Mouse (Mus musculus): Measurements from ENCODE around the gene Ints1. TPM values are rescaled to one million over a fixed set of nuclear protein-coding genes. Genes with fewer than 3 reads are reported as not detected.

Gene Ints1
- polyA plus RNA-seq, 1 experiment from 2014 or later: 21.5 TPM

GRCm38 (mm10) chr5:139799041-139799440 is 23.6 kb upstream of the Ints1 start:
- Histone ChIP-seq H3K4me3 (no peak overlapping the region), H3K4me2 (no peak overlapping the region), H3K9ac (no peak overlapping the region), H3K36me3 (peaks cover 22% of the 10 kb centered on the region), H3K9me3 (no peaks in the 10 kb centered on the region), H3K27ac (no peak overlapping the region), H3K27me3 (no peaks in the 10 kb centered on the region), H3K4me1 (peaks cover 53% of the 10 kb centered on the region)
- no peak for ATAC-seq (ENCODE audit: insufficient number of reproducible peaks, low FRiP score, low TSS enrichment, low read depth)
- 84% methylated on average over 9 of the region's 9 CpGs for WGBS

GRCm38 (mm10) chr5:139798168-139798900 is 22.9 kb upstream of the Ints1 start:
- no peaks in the 10 kb centered on the region for H3K9me3 ChIP-seq
- no peaks in the 10 kb centered on the region for H3K27me3 ChIP-seq
- 0 out of 2 replicates have a peak overlapping the region, but pooled peaks have one; percentile 5 for H3K27ac ChIP-seq
- H3K36me3 ChIP-seq: peaks cover 22% of the 10 kb centered on the region
- peak overlapping the region; percentile 26; the same call in 1 of the 2 replicates for H3K9ac ChIP-seq
- 33% methylated on average over 12 of the region's 12 CpGs for WGBS
- ATAC-seq (ENCODE audit: insufficient number of reproducible peaks, low FRiP score, low TSS enrichment, low read depth): no peak
- H3K4me2 ChIP-seq: peak overlapping the region; percentile 27
- H3K4me3 ChIP-seq: no peak overlapping the region
- H3K4me1 ChIP-seq: peaks cover 53% of the 10 kb centered on the region

- Histone ChIP-seq H3K36me3 (peaks cover 22% of the 10 kb centered on the region), H3K27ac (peak overlapping the region; percentile 75), H3K4me2 (peak overlapping the region; percentile 34), H3K4me1 (peaks cover 55% of the 10 kb centered on the region), H3K27me3 (no peaks in the 10 kb centered on the region), H3K9me3 (no peaks in the 10 kb centered on the region), H3K9ac (peak overlapping the region; percentile 26; the same call in 1 of the 2 replicates), H3K4me3 (no peak overlapping the region)
- ATAC-seq (ENCODE audit: insufficient number of reproducible peaks, low FRiP score, low TSS enrichment, low read depth): no peak
- WGBS: 39% methylated on average over 11 of the region's 11 CpGs
Observed at GRCm38 (mm10) chr5:139797473-139798167, 22.1 kb upstream of the Ints1 start.

GRCm38 (mm10) chr5:139796900-139797299 is 21.4 kb upstream of the Ints1 start:
- H3K4me3 ChIP-seq: peak overlapping the region; percentile 15
- peaks cover 61% of the 10 kb centered on the region for H3K4me1 ChIP-seq
- no peaks in the 10 kb centered on the region for H3K27me3 ChIP-seq
- peak overlapping the region; percentile 75 for H3K27ac ChIP-seq
- H3K36me3 ChIP-seq: peaks cover 22% of the 10 kb centered on the region
- peak; percentile 57; the same call in 1 of the 2 replicates for ATAC-seq (ENCODE audit: insufficient number of reproducible peaks, low FRiP score, low TSS enrichment, low read depth)
- 10% methylated on average over 13 of the region's 13 CpGs for WGBS
- peak overlapping the region; percentile 34 for H3K4me2 ChIP-seq
- H3K9me3 ChIP-seq: no peaks in the 10 kb centered on the region
- H3K9ac ChIP-seq: 0 out of 2 replicates have a peak overlapping the region, but pooled peaks have one; percentile 17

- no peaks in the 10 kb centered on the region for H3K9me3 ChIP-seq
- H3K4me1 ChIP-seq: peaks cover 66% of the 10 kb centered on the region
- H3K36me3 ChIP-seq: peaks cover 17% of the 10 kb centered on the region
- ATAC-seq (ENCODE audit: insufficient number of reproducible peaks, low FRiP score, low TSS enrichment, low read depth): no peak
- H3K4me2 ChIP-seq: peak overlapping the region; percentile 34; the same call in 1 of the 2 replicates
- no peaks in the 10 kb centered on the region for H3K27me3 ChIP-seq
- H3K9ac ChIP-seq: no peak overlapping the region
- H3K27ac ChIP-seq: peak overlapping the region; percentile 75; the same call in 1 of the 2 replicates
- H3K4me3 ChIP-seq: 0 out of 2 replicates have a peak overlapping the region, but pooled peaks have one; percentile 15
- 71% methylated on average over 9 of the region's 9 CpGs for WGBS
Observed at GRCm38 (mm10) chr5:139796001-139796620, 20.6 kb upstream of the Ints1 start.

- Histone ChIP-seq H3K9me3 (no peaks in the 10 kb centered on the region), H3K27me3 (no peaks in the 10 kb centered on the region), H3K4me1 (peaks cover 70% of the 10 kb centered on the region), H3K36me3 (peaks cover 5% of the 10 kb centered on the region), H3K4me3 (no peak overlapping the region), H3K9ac (no peak overlapping the region), H3K4me2 (no peak overlapping the region), H3K27ac (no peak overlapping the region)
- WGBS: 58% methylated on average over 10 of the region's 10 CpGs
- no peak for ATAC-seq (ENCODE audit: insufficient number of reproducible peaks, low FRiP score, low TSS enrichment, low read depth)
Observed at GRCm38 (mm10) chr5:139794938-139795337, 19.5 kb upstream of the Ints1 start.

- Histone ChIP-seq H3K4me2 (no peak overlapping the region), H3K4me1 (peaks cover 70% of the 10 kb centered on the region), H3K36me3 (no peaks in the 10 kb centered on the region), H3K9me3 (no peaks in the 10 kb centered on the region), H3K27me3 (no peaks in the 10 kb centered on the region), H3K9ac (no peak overlapping the region), H3K4me3 (no peak overlapping the region), H3K27ac (no peak overlapping the region)
- WGBS: 69% methylated on average over 5 of the region's 5 CpGs
- no peak for ATAC-seq (ENCODE audit: insufficient number of reproducible peaks, low FRiP score, low TSS enrichment, low read depth)
Observed at GRCm38 (mm10) chr5:139794137-139794536, 18.7 kb upstream of the Ints1 start.

GRCm38 (mm10) chr5:139793338-139794089 is 18.0 kb upstream of the Ints1 start:
- no peak overlapping the region for H3K9ac ChIP-seq
- H3K27ac ChIP-seq: peak overlapping the region; percentile 51; the same call in 1 of the 2 replicates
- ATAC-seq (ENCODE audit: insufficient number of reproducible peaks, low FRiP score, low TSS enrichment, low read depth): no peak
- H3K4me2 ChIP-seq: peak overlapping the region; percentile 100; the same call in 1 of the 2 replicates
- H3K4me3 ChIP-seq: peak overlapping the region; percentile 2; the same call in 1 of the 2 replicates
- peaks cover 68% of the 10 kb centered on the region for H3K4me1 ChIP-seq
- H3K9me3 ChIP-seq: no peaks in the 10 kb centered on the region
- no peaks in the 10 kb centered on the region for H3K27me3 ChIP-seq
- no peaks in the 10 kb centered on the region for H3K36me3 ChIP-seq
- WGBS: 42% methylated on average over 11 of the region's 11 CpGs

GRCm38 (mm10) chr5:139792966-139793337 is 17.5 kb upstream of the Ints1 start:
- H3K27me3 ChIP-seq: no peaks in the 10 kb centered on the region
- H3K4me2 ChIP-seq: peak overlapping the region; percentile 100; the same call in 1 of the 2 replicates
- 39% methylated on average over 3 of the region's 3 CpGs for WGBS
- H3K27ac ChIP-seq: peak overlapping the region; percentile 51; the same call in 1 of the 2 replicates
- no peaks in the 10 kb centered on the region for H3K36me3 ChIP-seq
- H3K9me3 ChIP-seq: no peaks in the 10 kb centered on the region
- H3K4me3 ChIP-seq: peak overlapping the region; percentile 2; the same call in 1 of the 2 replicates
- ATAC-seq (ENCODE audit: insufficient number of reproducible peaks, low FRiP score, low TSS enrichment, low read depth): no peak
- H3K4me1 ChIP-seq: peaks cover 63% of the 10 kb centered on the region
- H3K9ac ChIP-seq: no peak overlapping the region

GRCm38 (mm10) chr5:139792159-139792775 is 16.8 kb upstream of the Ints1 start:
- ATAC-seq (ENCODE audit: insufficient number of reproducible peaks, low FRiP score, low TSS enrichment, low read depth): no peak
- Histone ChIP-seq H3K27me3 (no peaks in the 10 kb centered on the region), H3K4me2 (peak overlapping the region; percentile 100), H3K4me3 (peak overlapping the region; percentile 94), H3K4me1 (peaks cover 56% of the 10 kb centered on the region), H3K36me3 (no peaks in the 10 kb centered on the region), H3K9me3 (no peaks in the 10 kb centered on the region), H3K27ac (no peak overlapping the region), H3K9ac (peak overlapping the region; percentile 73)
- WGBS: 15% methylated on average over 11 of the region's 11 CpGs
